Mouse (Mus musculus) left cerebral cortex, postnatal 4 days (tissue): ENCODE data around the gene Kndc1. TPM values are rescaled to one million over a fixed set of nuclear protein-coding genes. Genes with fewer than 3 reads are reported as not detected.

Experiments used
- DNase-seq: peaks from one replicate; pipeline ENCODE4 v3.0.0-alpha.2; 2022
- intact Hi-C: fragments of 180-260 bp; cut with DNase I; formaldehyde crosslinking; loops from one replicate; pipeline ENCODE4 v1.15.1; 2025
- total RNA-seq, 2 experiments: library from RNA; stranded (reverse); gene quantifications; 2 replicates each; pipeline ENCODE4 v1.2.3; 2021

Gene Kndc1
- total RNA-seq, result 10 to 100 TPM; 36.2 to 45.3 TPM

DNA sequence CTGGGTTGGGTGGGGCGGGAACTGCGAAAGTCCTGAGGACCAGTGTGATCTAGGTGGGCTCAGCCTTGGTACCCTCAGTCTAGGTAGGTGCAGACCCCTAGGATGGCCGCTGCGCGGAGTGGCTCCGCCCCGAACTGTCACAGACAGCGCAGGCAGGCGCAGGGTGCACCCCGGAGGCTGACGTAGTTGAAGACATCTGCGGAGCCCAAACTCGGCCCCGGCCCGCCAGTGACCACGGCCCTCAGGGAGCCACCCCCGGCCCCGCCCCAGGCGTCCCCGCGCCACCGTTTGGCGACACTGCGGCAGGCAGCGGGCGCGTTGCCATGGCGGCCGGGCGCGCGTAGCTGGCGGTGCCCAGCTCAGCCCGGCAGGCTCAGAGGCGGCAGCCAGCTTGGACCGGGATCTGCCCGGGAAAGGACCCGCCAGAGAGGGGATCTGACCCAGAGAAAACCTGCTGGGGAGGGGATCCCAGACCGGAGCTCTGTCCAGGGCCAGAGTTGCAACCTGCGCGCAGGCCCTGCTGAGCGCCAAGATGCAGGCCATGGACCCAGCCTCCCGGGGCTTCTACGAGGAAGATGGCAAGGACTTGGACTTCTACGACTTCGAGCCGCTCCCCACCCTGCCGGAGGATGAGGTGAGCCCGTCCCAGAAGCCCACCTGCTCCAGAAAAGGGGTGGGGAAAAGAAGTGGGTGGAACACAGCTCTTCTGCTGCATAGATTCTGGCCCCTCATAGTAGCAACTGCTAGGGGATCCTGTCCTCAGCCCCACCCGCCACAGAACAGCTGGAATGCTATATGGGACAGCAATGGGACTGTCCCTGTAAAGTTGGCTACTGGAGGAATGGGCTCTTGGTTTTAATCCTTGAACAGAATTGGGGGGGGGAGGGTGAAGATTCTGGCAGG is at the start of gene Kndc1:
Gene Kndc1 (plus strand): TSS at position 42 of the 903 bp plus-strand sequence.
- peak; percentile 65 for DNase-seq
- intact Hi-C loops, result no loop called here

DNA sequence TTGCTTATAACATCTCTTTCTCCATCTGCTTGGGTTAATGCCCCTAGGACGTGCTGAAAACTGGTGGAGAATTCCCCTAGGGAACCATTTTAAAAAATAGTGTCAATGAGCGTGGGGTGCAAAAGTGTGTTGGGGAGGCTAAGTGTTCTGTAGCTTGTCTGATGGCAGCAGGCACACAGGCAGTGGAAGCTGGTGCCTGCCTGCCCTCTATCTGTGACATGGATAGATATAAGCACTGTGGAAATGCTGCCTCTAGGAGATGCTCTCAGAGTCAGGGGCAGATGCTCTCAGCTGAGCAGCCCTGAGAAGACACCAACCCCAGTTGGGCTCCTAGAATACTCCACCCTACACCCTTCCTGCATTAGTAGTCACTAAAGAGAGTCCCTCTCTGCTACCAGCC is 49.4 kb upstream of the Kndc1 start:
- intact Hi-C loops, result no loop called here
- no peak for DNase-seq

DNA sequence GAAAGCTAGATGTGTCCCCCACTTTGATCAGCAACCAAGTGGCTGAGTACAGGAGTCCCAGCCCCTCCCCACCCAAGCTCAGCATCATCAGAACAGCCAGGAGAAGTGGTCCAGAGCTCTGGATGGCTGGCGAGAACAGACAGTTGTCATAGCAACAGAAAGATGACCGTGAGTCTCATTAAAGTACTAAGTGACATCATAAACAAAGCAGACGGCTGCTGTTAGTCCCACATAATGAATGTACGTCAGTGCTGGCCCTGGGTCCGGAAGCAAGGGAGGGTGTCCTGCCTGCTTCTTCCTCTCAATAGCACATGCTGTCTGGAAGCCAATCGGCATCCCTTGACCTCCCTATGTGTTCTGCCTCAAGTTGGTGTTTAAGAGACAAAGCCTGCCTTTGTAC is 44.3 kb upstream of the Kndc1 start:
- intact Hi-C loops, result no loop called here
- DNase-seq, result peak; percentile 30

- DNase-seq, result no peak
- intact Hi-C loops, result no loop called here
Measured at GRCm38 (mm10) chr7:139850677-139851076, 43.8 kb upstream of the Kndc1 start.

DNA sequence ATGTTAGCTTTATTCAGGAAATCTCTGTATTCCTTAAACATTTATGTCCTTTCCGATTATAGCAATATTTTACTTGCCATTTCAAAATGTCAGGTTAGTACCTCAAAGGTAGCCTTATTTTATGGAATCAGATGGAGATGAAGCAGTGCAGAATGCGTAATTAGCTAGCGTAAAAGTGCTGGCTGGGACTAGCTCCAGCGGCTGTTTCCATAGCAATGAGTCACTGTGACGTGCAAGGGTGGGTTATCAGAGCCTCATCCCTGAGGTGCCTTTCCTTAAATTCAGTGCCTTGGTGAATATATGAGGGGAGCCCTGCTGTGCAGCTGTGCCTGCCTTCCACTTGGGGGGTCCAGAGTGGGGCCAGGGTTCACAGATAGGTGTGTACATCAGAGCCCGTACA is 43.4 kb upstream of the Kndc1 start:
- intact Hi-C loops, result no loop called here
- no peak for DNase-seq

DNA sequence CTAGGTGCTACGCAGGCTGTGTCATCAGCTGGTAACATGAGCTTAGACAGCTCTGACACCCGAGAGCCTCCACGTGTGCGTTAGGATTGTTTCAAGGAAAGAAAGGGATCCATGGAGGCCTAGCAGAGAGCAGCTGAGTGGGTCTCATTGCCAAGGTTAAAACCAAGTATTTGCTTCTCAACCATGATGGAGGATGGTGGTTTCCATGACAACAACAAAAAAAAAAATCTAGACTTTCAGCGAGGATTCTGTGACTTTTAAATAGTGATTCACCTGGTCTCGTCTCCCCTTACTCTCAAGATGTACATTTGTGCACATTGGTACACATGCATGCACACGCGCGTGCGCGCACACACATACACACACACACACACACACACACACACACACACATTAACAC is 39.2 kb upstream of the Kndc1 start:
- intact Hi-C loops, result no loop called here
- no peak for DNase-seq

GRCm38 (mm10) chr7:139861411-139861810 is 33.1 kb upstream of the Kndc1 start:
- intact Hi-C loops, result loop anchor here (2.0 to 5.0 kb wide), 2 partner anchors 159 to 214 kb away; no protein-coding TSS in a partner anchor
- DNase-seq, result peak; percentile 73

- DNase-seq, result no peak
- intact Hi-C loops, result loop anchor here (5.0 kb wide), 1 partner anchor 216 kb away; no protein-coding TSS in a partner anchor
Measured at GRCm38 (mm10) chr7:139863076-139863475, 31.4 kb upstream of the Kndc1 start.

GRCm38 (mm10) chr7:139864253-139864652 is 30.2 kb upstream of the Kndc1 start:
- intact Hi-C loops, result loop anchor here (5.0 kb wide), 1 partner anchor 217 kb away; no protein-coding TSS in a partner anchor
- DNase-seq, result peak; percentile 33

GRCm38 (mm10) chr7:139864871-139865270 is 29.6 kb upstream of the Kndc1 start:
- intact Hi-C loops, result loop anchor here (5.0 kb wide), 1 partner anchor 218 kb away; no protein-coding TSS in a partner anchor
- DNase-seq, result no peak

GRCm38 (mm10) chr7:139871014-139871413 is 23.5 kb upstream of the Kndc1 start:
- DNase-seq, result no peak
- intact Hi-C loops, result loop anchor here (5.0 kb wide), 1 partner anchor 174 kb away; no protein-coding TSS in a partner anchor

- intact Hi-C loops, result no loop called here
- peak; percentile 54 for DNase-seq
Measured at GRCm38 (mm10) chr7:139877167-139877792, 17.2 kb upstream of the Kndc1 start.

DNA sequence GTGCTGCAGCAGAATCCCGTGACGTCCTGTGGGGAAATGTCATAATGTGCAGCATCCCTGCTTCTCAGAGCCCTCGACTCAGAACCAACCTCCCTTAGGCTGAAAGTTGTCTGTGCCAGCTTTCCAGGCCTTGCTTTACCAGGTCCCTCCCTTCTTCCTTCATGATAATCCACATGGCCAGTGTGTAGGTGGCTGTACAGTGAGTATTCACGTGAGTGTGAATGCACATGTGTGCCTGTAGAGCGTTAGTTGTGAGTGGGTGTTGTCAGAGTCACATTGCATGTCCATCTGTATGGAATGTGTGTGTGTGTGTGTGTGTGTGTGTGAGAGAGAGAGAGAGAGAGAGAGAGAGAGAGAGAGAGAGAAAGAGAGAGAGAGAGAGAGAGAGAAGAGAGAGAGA is 16.4 kb upstream of the Kndc1 start:
- intact Hi-C loops, result no loop called here
- no peak for DNase-seq

- intact Hi-C loops, result no loop called here
- no peak for DNase-seq
Measured at GRCm38 (mm10) chr7:139878621-139879020, 15.9 kb upstream of the Kndc1 start.

- intact Hi-C loops, result no loop called here
- DNase-seq, result no peak
Measured at GRCm38 (mm10) chr7:139883545-139883944, 11.0 kb upstream of the Kndc1 start.

DNA sequence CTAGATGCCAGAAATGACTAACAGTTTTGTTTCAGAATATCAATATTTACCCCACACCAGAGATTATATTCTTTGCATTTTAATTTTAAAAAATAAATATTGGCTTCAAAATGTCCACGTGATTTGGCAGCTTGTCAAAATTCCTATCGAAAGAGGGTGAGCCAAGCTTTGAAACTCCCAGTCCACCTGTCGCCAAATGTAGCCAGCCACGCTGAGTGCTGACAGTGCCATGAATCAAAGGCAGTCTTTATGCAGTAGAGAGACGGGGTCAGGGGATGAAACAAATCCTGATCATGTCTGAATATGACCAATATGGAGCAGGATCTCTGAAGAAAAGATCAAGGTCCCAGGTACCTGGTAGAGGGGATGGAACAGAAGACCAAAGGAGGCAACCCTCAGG is 2.7 kb upstream of the Kndc1 start:
- DNase-seq, result no peak
- intact Hi-C loops, result no loop called here

GRCm38 (mm10) chr7:139896271-139896670 is 1.8 kb downstream of the Kndc1 start:
- no peak for DNase-seq
- intact Hi-C loops, result no loop called here

DNA sequence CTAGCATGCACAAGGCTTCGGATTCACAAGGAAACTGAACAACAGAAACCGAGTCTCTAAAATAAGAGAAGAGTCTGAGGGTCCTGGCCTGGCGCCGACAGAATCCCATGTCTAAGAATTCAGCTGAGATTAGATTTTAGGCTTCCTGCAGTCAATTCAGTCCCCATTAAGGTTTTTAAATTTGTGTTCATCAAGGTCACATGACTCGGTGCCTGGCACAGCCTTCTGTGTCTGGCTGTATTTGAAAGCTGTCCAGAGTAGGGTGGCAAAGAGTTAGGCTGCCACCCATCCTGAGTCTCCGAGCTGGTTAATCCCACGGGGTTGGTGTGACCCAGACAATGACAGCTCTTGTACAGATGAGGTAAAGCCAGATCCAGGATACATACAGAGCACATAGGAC is 2.3 kb downstream of the Kndc1 start:
- intact Hi-C loops, result no loop called here
- DNase-seq, result no peak

DNA sequence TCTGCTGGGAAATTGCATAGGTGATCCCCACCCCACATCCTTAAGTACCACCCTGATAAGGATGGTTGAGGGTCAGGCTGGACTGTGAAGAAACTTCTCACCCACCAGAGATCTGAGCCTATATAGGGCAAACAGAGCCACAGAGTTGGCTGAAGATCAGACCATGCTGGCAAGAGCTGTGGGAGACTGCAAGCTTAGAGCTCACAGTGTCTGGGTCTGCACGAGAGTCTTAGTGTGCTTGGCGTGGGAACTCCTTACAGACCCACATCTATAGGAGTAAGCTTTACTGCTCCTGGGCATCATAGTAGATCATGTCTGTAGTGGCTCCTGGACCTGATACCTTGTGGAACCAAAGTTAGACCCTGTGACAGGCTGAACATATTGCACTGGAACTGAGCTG is 4.1 kb downstream of the Kndc1 start:
- DNase-seq, result no peak
- intact Hi-C loops, result no loop called here

DNA sequence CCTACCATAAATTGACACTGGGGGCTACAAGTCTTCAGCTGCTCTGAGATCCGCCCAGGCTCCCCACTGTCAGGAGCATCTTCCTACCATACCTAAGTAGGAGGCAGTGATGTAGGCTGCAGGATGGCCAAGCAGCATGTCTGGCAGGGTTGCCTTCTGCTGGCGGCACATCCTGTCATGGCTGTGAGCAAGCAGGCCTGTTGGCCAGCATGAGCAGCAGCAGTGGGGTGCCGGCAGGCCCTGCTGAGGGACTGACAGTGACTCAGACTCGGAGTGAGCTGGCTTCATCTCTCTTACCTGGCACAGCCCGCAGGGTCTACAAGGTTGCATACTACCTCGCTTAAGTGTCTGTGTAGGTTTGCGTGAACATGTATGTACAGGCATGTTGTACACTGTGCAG is 5.0 kb downstream of the Kndc1 start:
- intact Hi-C loops, result no loop called here
- peak; percentile 56 for DNase-seq

GRCm38 (mm10) chr7:139900456-139900855 is 6.0 kb downstream of the Kndc1 start:
- intact Hi-C loops, result no loop called here
- DNase-seq, result no peak

GRCm38 (mm10) chr7:139900896-139901295 is 6.4 kb downstream of the Kndc1 start:
- intact Hi-C loops, result no loop called here

More at GRCm38 (mm10) chr7:139900896-139901295, 6.4 kb downstream of the Kndc1 start:
- no peak for DNase-seq
